Mouse (Mus musculus): ENCODE results near the gene Timm13.

DNA sequence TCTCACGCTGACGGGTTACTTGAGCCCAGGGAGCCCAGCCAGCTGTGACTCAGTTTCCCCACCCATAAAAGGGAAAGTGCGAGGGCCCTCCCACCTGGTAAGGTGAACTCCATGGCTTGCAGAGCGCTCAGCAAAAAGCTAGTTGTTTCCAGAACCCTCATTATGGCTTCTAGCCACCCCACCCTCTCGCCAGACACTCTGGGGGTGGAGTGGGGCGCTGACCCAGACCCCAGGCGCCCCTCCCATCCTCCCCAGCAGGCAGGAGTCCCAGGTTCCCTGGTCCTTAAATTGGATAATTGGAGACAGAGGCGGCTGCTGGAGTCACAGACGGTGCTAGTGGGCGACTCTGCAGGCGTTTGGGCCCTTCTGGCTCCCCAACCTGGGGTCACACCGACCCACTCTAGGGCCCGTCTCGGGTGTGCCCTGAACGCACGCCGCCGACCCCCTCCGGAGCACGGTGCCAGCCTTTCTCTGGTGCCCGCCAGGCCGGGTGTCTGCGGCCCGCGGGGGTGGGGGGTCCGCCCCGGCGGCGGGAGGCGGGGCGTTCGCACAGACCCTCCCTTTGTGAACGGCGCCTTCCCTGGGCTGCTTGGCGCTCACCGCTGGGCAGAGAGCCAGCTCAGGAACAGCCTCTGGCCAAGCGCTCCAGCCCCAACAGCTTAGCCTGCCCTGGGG is 35.5 kb upstream of the Timm13 start:
- TF ChIP-seq POLR2A (IDR thresholded peaks at IDR 0.05; ENCODE audit: low read depth, low read length): no peak
- TF ChIP-seq CTCF (conservative IDR thresholded peaks at IDR 0.05; ENCODE audit: insufficient read depth, insufficient read length, low read depth, low read length): no peak

All from kidney, adult 2 months (tissue).